Mouse (Mus musculus) gastrocnemius, postnatal 25 days (tissue): ENCODE data around the gene Gm867. TPM values are rescaled to one million over a fixed set of nuclear protein-coding genes. Genes with fewer than 3 reads are reported as not detected.

Experiments used
- DNase-seq: peaks from one replicate; pipeline ENCODE4 v3.0.0; 2022
- long read RNA-seq, 2 experiments: library from polyadenylated mRNA; stranded (forward); transcript quantifications; one replicate each; pipeline ENCODE4 v2.0.0; 2021
- total RNA-seq, 2 experiments: library from RNA; stranded (reverse); gene quantifications; 1 replicate in 1 of 2; 2 replicates in 1 of 2; pipeline ENCODE4 v1.2.3; 2021

The Gm867 gene
- total RNA-seq, result not detected
- long read RNA-seq, experiment 1, result 0 reads
- long read RNA-seq, experiment 2, result 0 reads

- no peak for DNase-seq
Observed at GRCm38 (mm10) chr10:75940520-75940919, at the start of gene Gm867. Gene Gm867 (minus strand): TSS chr10:75940672.

- DNase-seq, result no peak
Observed at GRCm38 (mm10) chr10:75979432-75979831, 39.0 kb upstream of the Gm867 start.

DNA sequence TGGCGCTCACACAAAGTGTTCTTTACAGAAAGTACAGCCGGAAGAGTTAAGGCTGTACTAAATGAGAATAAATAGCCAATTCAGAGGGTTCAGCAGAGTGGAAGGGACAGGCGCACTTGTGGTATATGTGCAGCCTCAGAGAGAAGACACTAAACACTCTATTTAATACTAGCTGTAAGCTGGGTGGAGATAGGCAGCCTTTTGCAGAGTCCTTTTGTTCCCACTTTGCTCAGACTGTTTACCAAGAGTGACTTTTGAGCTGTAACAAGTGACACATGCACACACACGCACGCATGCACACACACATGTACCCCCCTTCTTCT is 38.3 kb upstream of the Gm867 start:
- DNase-seq, result no peak

DNA sequence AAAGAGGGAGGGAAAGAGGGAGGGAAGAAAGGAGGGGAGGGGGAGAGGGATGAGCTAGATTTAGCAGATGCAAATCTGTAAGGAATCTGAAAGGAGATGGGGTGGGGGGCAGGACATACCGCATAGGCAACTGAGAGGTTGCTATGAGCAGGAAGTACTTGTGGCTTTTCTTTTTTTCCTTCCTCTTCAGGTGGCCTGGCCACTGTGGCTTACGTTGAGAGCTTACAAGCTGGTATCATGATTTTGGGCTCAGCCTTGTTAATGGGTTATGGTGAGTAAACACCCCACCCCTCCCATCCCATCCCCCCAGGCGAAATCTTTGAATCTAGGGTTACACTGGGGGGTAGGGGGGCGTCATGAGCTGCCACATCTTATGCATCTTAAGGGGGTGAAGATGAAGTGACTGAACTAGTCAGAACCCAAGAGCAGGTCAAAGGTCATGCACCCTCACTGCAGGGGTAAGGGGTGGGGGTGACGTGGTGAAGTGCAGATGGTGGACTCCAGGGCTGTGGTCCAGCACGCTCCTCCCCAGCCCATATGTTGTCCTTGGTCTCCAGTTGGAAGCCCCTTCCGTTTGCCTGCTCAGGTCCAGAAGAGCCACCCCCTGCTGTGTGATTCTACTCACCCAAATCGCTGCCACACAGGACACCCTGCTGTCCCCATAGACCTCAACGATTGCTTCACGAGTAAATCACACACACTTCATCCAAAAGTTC is 37.8 kb upstream of the Gm867 start:
- DNase-seq, result no peak

DNA sequence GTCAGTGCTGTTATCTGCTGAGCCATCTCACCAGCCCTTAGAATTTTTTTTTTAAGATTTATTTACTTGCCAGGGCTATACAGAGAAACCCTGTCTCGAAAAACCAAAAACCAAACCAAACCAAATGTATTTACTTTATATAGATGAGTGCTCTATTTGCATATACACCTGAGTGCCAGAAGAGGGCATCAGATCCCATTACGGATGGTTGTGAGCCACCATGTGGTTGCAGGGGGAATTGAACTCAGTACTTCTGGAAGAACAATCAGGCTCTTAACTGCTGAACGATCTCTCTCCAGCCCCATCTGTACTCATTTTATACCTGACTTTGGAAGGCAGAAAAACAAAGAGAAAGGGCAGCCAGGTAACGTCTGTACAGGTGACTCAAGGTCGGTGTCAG is 34.7 kb upstream of the Gm867 start:
- DNase-seq, result no peak

DNA sequence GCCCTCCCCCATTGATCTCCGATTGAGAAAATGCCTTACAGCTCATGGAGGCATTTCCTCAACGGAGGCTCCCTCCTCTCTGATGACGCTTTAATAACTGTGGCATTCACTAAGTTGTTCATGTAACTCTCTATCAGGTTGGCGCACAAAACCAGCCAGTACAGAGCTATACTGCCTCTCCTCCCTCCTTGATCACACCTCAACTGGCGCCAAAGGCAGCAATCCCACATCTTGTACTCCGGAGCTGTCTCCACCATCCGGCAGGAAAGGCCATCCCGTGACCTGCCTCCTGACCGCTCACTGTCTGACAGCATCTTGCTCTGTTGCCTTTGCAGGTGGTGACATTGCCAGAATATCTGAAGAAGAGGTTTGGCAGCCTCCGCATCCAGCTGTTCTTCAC is 33.4 kb upstream of the Gm867 start:
- no peak for DNase-seq

GRCm38 (mm10) chr10:75954381-75954811 is 13.9 kb upstream of the Gm867 start, which contains the start of gene Gm5134:
Gene Gm5134 (plus strand): TSS chr10:75954514.
- DNase-seq, result no peak

- DNase-seq, result no peak
Observed at GRCm38 (mm10) chr10:75951424-75952050, 11.1 kb upstream of the Gm867 start.

DNA sequence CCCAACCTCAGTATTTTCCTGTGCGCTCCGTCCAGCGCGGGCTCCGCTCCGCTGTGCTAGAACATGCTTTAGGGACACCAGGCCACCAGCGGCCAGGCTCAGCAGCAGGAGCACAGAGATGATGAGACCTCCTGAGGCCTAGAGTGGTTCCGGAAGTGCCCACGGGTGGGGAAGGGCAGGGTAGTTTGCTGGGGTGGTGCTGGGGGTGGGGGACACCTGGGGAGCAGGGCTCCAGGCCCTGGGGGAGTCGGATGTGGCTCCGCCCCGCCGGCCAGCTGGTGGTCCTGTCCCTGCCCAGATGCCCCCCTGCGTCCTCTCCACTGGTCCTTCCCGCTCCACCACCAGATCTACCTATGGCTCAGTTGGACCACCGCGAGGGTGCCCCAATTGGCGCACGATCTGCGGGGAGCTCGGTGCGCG is 10.3 kb upstream of the Gm867 start:
- no peak for DNase-seq

- DNase-seq, result no peak
Observed at GRCm38 (mm10) chr10:75949053-75950045, 8.9 kb upstream of the Gm867 start.

DNA sequence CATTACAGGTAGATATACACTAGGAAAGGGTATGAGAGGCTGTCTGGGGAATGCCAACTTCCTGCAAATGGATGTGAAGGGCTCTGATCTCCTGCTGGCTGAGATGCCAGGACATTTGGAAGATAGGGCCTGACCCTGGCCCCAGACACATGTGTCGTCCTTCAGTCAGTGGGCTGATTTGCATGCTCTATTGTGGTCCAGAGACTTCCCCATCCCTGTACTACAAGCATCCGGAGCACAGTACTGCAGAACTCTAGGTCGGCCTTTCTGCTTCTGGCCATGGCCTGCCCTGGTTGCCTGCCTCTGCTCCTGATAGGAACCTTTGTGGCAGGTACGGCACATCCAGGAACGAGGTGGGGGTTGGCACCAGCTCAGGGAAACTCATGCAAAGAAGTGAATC is 7.6 kb upstream of the Gm867 start:
- DNase-seq, result no peak

- no peak for DNase-seq
Observed at GRCm38 (mm10) chr10:75945896-75946295, 5.4 kb upstream of the Gm867 start.

DNA sequence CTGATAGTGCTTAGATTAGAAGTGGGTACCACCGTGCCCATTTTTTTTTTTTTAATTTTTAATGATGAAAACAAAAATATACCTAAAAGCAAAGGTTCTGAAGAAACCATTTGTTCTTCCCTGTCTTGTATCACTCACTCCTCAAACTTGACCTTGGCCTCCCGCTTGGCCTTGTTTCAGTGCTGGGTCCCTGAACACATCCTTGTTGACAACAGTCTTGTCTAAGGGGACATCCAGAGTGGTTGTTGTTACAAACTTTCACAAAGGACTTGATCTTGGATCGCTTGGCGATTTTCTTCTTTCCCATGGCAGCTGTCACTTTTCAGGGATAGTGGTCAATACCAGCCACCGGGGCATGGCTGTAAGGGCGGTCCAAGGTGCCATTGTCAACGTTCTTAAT is 4.7 kb upstream of the Gm867 start:
- no peak for DNase-seq

DNA sequence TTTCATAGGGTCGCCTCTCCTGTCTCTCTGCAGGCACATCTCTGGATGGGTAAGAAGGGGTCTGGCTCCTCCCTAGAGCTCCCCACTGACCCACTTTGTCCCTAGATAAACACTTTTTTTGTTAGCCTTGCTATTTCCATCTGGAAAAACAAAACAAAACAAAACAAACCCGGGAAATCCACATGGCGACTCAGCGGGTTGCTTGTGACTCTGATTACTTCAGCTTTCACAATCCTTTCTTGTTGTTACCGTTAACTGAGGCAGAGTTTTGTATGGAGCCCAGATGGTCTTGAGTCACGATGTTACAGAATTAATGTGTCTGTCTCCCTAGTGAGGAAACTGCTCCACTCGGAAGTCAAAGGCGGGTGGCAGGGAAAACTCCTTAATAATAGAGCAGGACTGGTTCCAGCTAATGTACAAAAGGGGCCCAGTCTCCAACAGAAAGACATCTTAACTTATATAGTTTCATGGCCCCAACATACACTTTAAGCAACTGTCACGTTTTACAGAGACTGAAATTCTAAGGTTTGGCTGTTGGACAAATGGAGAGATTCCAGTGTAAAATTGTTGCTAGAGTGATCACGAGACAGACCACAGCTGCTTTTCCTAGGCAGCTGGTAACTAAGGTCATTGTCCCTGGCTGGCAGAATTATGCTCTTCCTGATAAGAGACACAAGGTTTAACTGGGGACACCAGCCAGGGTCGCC is 3.7 kb upstream of the Gm867 start:
- DNase-seq, result no peak

- DNase-seq, result no peak
Observed at GRCm38 (mm10) chr10:75942736-75943477, 2.4 kb upstream of the Gm867 start, which contains the start of gene Vpreb3. Gene Vpreb3 (plus strand): TSS chr10:75943057.

GRCm38 (mm10) chr10:75941042-75941824 is 761 bp upstream of the Gm867 start:
- no peak for DNase-seq

DNA sequence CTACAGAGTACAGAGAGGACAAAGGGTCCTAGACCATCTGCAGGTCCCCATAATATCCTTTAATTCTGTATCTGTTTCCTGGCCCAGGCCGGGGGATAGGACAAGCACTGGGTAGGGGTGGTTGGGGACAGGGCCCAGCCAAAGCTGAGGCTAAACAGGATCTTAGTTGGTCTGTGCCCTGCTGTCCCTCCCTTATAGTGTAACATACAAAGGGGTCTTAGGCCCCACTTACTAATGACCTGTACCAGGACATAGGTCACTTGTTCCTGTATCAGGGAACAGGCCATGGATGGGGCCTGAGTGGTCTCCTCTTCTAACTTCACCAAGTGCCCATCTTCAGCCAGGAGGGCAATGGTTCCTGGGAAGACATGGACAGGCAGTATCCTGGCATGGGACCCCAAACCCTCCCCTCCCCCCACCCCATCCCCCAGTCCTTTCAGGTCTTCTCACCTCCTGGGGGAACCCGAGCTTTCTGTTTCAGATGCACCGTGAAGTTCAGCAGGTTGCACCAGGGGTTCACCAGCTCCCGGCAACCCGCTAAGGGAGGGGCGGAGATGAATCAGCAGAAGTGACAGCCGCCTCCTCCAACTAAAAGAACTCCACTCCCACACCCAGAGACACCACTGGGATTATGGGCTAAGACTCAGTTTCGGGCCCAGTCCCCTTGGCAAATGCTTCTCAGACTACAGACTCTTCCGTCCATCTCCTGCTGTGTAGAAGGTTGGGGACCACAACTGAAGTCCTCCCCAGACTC is 814 bp downstream of the Gm867 start:
- no peak for DNase-seq

- DNase-seq, result peak; percentile 26
Observed at GRCm38 (mm10) chr10:75937851-75938643, 2.4 kb downstream of the Gm867 start.
